ENCODE assay signal across 29 mouse cellular contexts in the genomic region with DNA sequence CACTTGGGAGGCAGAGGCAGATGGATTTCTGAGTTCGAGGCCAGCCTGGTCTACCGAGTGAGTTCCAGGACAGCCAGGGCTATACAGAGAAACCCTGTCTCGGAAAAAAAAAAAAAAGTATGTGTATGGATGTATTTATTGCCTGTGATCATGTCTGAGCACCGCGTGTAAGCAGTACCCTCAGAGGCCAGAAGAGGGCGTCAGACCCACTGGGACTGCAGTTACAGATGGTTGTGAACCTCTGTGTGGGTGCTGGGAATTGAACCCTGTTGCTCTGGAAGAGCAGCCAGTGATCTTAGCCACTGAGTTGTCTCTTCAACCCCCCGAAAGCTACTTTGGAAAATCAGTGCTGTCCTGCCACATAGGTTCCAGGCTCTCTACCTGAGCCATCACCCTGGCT. TPM values are rescaled to one million over a fixed set of nuclear protein-coding genes. Genes with fewer than 3 reads are reported as not detected.
DNase-seq lines count a peak whose midpoint lies in the region; ATAC-seq and TF ChIP-seq lines count a peak whose summit lies in the region.
"Had no signal": no experiment of that assay in that cellular context is flagged by ENCODE, and none has a peak within 500 bp of the region (broad histone marks: within the 10 kb centered on the region; RNA-seq: fewer than 3 reads in every experiment).

No protein-coding gene starts in this region.

- H3K4me3 ChIP-seq in heart, adult 2 months: no peak overlapping the region
- no peak overlapping the region for H3K4me3 ChIP-seq in layer of hippocampus, adult 2 months
- H3K4me3 ChIP-seq in lung, postnatal 0 days (ENCODE audit: low read depth, low read length): no peak overlapping the region
- no peak overlapping the region for H3K4me3 ChIP-seq in lung, adult 2 months (replicated peaks; ENCODE audit: extremely low read depth, low read depth, low read length)
- no peak overlapping the region for H3K4me3 ChIP-seq in MEL (ENCODE audit: control insufficient read depth in 1 of 2, insufficient read depth in 1 of 2, low read depth in 2 of 2, low read length in 2 of 2)
- H3K4me3 ChIP-seq in forebrain, embryonic 11.5 days (ENCODE audit: low read depth, low read length): no peak overlapping the region
- H3K4me3 ChIP-seq: erythroblast, embryonic 14.5 days; forebrain, embryonic 12.5 days; heart, embryonic 12.5 days; hindbrain, embryonic 13.5 days; limb, embryonic 13.5 days; midbrain, embryonic 10.5 days; midbrain, embryonic 15.5 days; myocyte; neural tube, embryonic 13.5 days had no signal

- H3K4me1 ChIP-seq in heart, adult 2 months (ENCODE audit: control insufficient read depth, insufficient read depth, low read length): peaks cover 14% of the 10 kb centered on the region
- peaks cover 23% of the 10 kb centered on the region for H3K4me1 ChIP-seq in lung, postnatal 0 days (ENCODE audit: insufficient read depth, low read depth, low read length)
- peaks cover 31% of the 10 kb centered on the region for H3K4me1 ChIP-seq in lung, adult 2 months (ENCODE audit: control insufficient read depth, insufficient read depth, low read length)
- peaks cover 15 to 34% of the 10 kb centered on the region in 2 experiments for H3K4me1 ChIP-seq in MEL (ENCODE audit: control insufficient read depth in 1 of 2, insufficient read depth in 2 of 2, low read length in 2 of 2)
- H3K4me1 ChIP-seq in forebrain, embryonic 11.5 days (replicated peaks; ENCODE audit: control insufficient read depth, insufficient read depth, low read length): 0 out of 2 replicates have a peak, but pooled peaks cover 2% of the 10 kb centered on the region
- H3K4me1 ChIP-seq: midbrain, embryonic 15.5 days had no signal

- no peaks in the 10 kb centered on the region for H3K36me3 ChIP-seq in heart, adult 2 months (ENCODE audit: control insufficient read depth, insufficient read depth, low read length)
- H3K36me3 ChIP-seq in lung, postnatal 0 days (ENCODE audit: insufficient read depth, low read length): no peaks in the 10 kb centered on the region
- peaks cover 0 to 24% of the 10 kb centered on the region in 2 experiments; a peak in 2 of 4 replicates for H3K36me3 ChIP-seq in MEL (ENCODE audit: control insufficient read depth in 1 of 2, insufficient read depth in 2 of 2, low read length in 2 of 2)
- no peaks in the 10 kb centered on the region for H3K36me3 ChIP-seq in forebrain, embryonic 11.5 days (ENCODE audit: control insufficient read depth, insufficient read depth, low read length)
- H3K36me3 ChIP-seq: forebrain, embryonic 12.5 days; heart, embryonic 12.5 days; hindbrain, embryonic 13.5 days; limb, embryonic 13.5 days; midbrain, embryonic 10.5 days; midbrain, embryonic 15.5 days; neural tube, embryonic 13.5 days had no signal

- ATAC-seq in lung, postnatal 0 days: no peak
- ATAC-seq in forebrain, embryonic 11.5 days (replicated peaks; ENCODE audit: low FRiP score): no peak
- ATAC-seq: activated CD4-positive, CD25-positive, alpha-beta regulatory T cell, adult 4 months; forebrain, postnatal 0 days; inflammation-experienced regulatory T-cells, adult 6 months; midbrain, embryonic 15.5 days had no signal

- no peak for TF ChIP-seq EP300 in heart, adult 2 months (IDR thresholded peaks at IDR 0.05; ENCODE audit: insufficient read depth, low read depth, low read length)
- TF ChIP-seq EP300 in lung, postnatal 0 days (IDR thresholded peaks at IDR 0.05): no peak
- no peak for TF ChIP-seq EP300 in MEL (IDR thresholded peaks at IDR 0.05; ENCODE audit: low read depth in 1 of 2, low read length in 2 of 2)

- no peaks in the 10 kb centered on the region for H3K27me3 ChIP-seq in heart, adult 2 months (ENCODE audit: control insufficient read depth, insufficient read depth, low read length)
- H3K27me3 ChIP-seq in lung, postnatal 0 days (replicated peaks; ENCODE audit: insufficient read depth, low read length): no peaks in the 10 kb centered on the region
- no peaks in the 10 kb centered on the region for H3K27me3 ChIP-seq in MEL (ENCODE audit: control insufficient read depth in 1 of 2, insufficient read depth in 2 of 2, low read length in 2 of 2)
- H3K27me3 ChIP-seq in forebrain, embryonic 11.5 days (ENCODE audit: control insufficient read depth, insufficient read depth, low read length): no peaks in the 10 kb centered on the region
- H3K27me3 ChIP-seq: heart, embryonic 12.5 days; hindbrain, embryonic 13.5 days; limb, embryonic 13.5 days; midbrain, embryonic 15.5 days; neural tube, embryonic 13.5 days had no signal

- H3K9ac ChIP-seq in heart, adult 2 months (ENCODE audit: low read depth, low read length): no peak overlapping the region
- no peak overlapping the region for H3K9ac ChIP-seq in lung, postnatal 0 days (replicated peaks; ENCODE audit: low read depth)
- H3K9ac ChIP-seq in MEL (ENCODE audit: control insufficient read depth, low read depth, low read length, poor library complexity, severe bottlenecking): no peak overlapping the region
- no peak overlapping the region for H3K9ac ChIP-seq in forebrain, embryonic 11.5 days (ENCODE audit: low read length)
- H3K9ac ChIP-seq: forebrain, embryonic 12.5 days; forebrain, postnatal 0 days; heart, embryonic 12.5 days; hindbrain, embryonic 13.5 days; limb, embryonic 13.5 days; midbrain, embryonic 15.5 days; neural tube, embryonic 13.5 days had no signal

- no peak overlapping the region for H3K27ac ChIP-seq in heart, adult 2 months
- H3K27ac ChIP-seq in layer of hippocampus, adult 2 months: no peak overlapping the region
- H3K27ac ChIP-seq in lung, postnatal 0 days (ENCODE audit: low read length): no peak overlapping the region
- H3K27ac ChIP-seq in MEL (ENCODE audit: control insufficient read depth, low read depth, low read length): no peak overlapping the region
- H3K27ac ChIP-seq in forebrain, embryonic 11.5 days (ENCODE audit: low read depth, low read length): no peak overlapping the region
- H3K27ac ChIP-seq: forebrain, embryonic 12.5 days; hindbrain, embryonic 13.5 days; limb, embryonic 13.5 days; midbrain, embryonic 10.5 days; midbrain, embryonic 15.5 days; neural tube, embryonic 13.5 days had no signal

- no peak overlapping the region for H3K4me2 ChIP-seq in lung, postnatal 0 days (replicated peaks; ENCODE audit: low read depth, low read length)
- no peak overlapping the region for H3K4me2 ChIP-seq in forebrain, embryonic 11.5 days (ENCODE audit: low read depth, low read length, severe bottlenecking)
- H3K4me2 ChIP-seq: forebrain, embryonic 12.5 days; heart, embryonic 12.5 days; hindbrain, embryonic 13.5 days; limb, embryonic 13.5 days; midbrain, embryonic 15.5 days; neural tube, embryonic 13.5 days had no signal

- H3K9me3 ChIP-seq in lung, postnatal 0 days (ENCODE audit: low read length): no peaks in the 10 kb centered on the region
- no peaks in the 10 kb centered on the region for H3K9me3 ChIP-seq in MEL (replicated peaks; ENCODE audit: insufficient read depth, low read length)
- H3K9me3 ChIP-seq in forebrain, embryonic 11.5 days (ENCODE audit: control insufficient read depth, low read length): no peaks in the 10 kb centered on the region
- H3K9me3 ChIP-seq: forebrain, embryonic 12.5 days; heart, embryonic 12.5 days; hindbrain, embryonic 13.5 days; limb, embryonic 13.5 days; midbrain, embryonic 10.5 days; midbrain, embryonic 15.5 days; neural tube, embryonic 13.5 days had no signal

- intact Hi-C loops in heart, adult 2 months (cut with DNase I): no loop called here

- no peak for DNase-seq in heart, adult 2 months
- no peak for DNase-seq in heart, adult 9 months (ENCODE audit: low spot score in 2 of 2)
- DNase-seq in layer of hippocampus, adult 2 months (ENCODE audit: low spot score in 2 of 2): no peak
- DNase-seq in layer of hippocampus, adult 9-11 months: no peak
- no peak for DNase-seq in lung, postnatal 0 days (ENCODE audit: low spot score)
- no peak for DNase-seq in lung, adult 2 months
- DNase-seq in MEL (ENCODE audit: low read depth, low spot score): no peak
- no peak for DNase-seq in forebrain, embryonic 11.5 days (ENCODE audit: low spot score)
- DNase-seq: adrenal gland, adult 2 months; adrenal gland, postnatal 36 days; cerebellum, adult 2 months; cerebellum, postnatal 14 days; forebrain, postnatal 0 days; gastrocnemius, postnatal 14 days; heart, postnatal 4 days; kidney, adult 9 months; kidney, postnatal 25 days; thymus, postnatal 25 days had no signal

- peak; percentile 41 for TF ChIP-seq CTCF in heart, adult 2 months (IDR thresholded peaks at IDR 0.05)
- peak; percentile 46 for TF ChIP-seq CTCF in layer of hippocampus, adult 2 months (conservative IDR thresholded peaks at IDR 0.05)
- TF ChIP-seq CTCF in lung, postnatal 0 days (IDR thresholded peaks at IDR 0.05): peak; percentile 32; the same call in 1 of the 2 replicates
- TF ChIP-seq CTCF in lung, adult 2 months (IDR thresholded peaks at IDR 0.05; ENCODE audit: insufficient read depth, low read length): no peak
- TF ChIP-seq CTCF in MEL (IDR thresholded peaks at IDR 0.05 in 2 of 3, conservative IDR thresholded peaks at IDR 0.05 in 1 of 3; ENCODE audit: control insufficient read depth in 1 of 3, insufficient read depth in 1 of 3, low read depth in 2 of 3, low read length in 3 of 3, poor library complexity in 1 of 3, severe bottlenecking in 1 of 3): peak; percentile 29 to 46 (median 45)

- no peak for TF ChIP-seq POLR2A in heart, adult 2 months (IDR thresholded peaks at IDR 0.05; ENCODE audit: insufficient read depth, low read depth, low read length)
- TF ChIP-seq POLR2A in lung, adult 2 months (IDR thresholded peaks at IDR 0.05; ENCODE audit: borderline replicate concordance, extremely low read depth, low read depth, low read length): no peak
- TF ChIP-seq POLR2A in MEL (IDR thresholded peaks at IDR 0.05; ENCODE audit: control insufficient read depth in 1 of 2, insufficient read depth in 1 of 2, low read depth in 1 of 2, low read length in 2 of 2, poor library complexity in 1 of 2): no peak

- WGBS in heart, adult 2 months: 87% methylated on average over 7 of the region's 7 CpGs
- WGBS in lung, postnatal 0 days: 84% methylated on average over 7 of the region's 7 CpGs
- 91% methylated on average over 7 of the region's 7 CpGs for WGBS in lung, adult 2 months
- WGBS in forebrain, embryonic 11.5 days: 89% methylated on average over 7 of the region's 7 CpGs

- H3K79me2 ChIP-seq in heart, adult 2 months (replicated peaks; ENCODE audit: control insufficient read depth, insufficient read depth, low read length): no peaks in the 10 kb centered on the region
- H3K79me2 ChIP-seq in MEL (ENCODE audit: control insufficient read depth, insufficient read depth, low read length, poor library complexity): no peaks in the 10 kb centered on the region

- peak; percentile 4; the same call in 1 of the 2 replicates for TF ChIP-seq RAD21 in MEL (IDR thresholded peaks at IDR 0.05; ENCODE audit: low read depth, low read length)

RNA-seq across cellular contexts. Expression of a gene that starts 11.3 kb away (rescaled TPM):
- total RNA-seq in heart, adult 2 months (2021): 100 to 1,000 TPM; 248 to 249 TPM
- polyA plus RNA-seq in heart, adult 2 months (2012; rRNA removed): 148 and 227 TPM in 2 replicates
- total RNA-seq in layer of hippocampus, adult 2 months (2021): 10 to 100 TPM; 31.2 to 34.2 TPM
- 205 and 211 TPM in 2 replicates for polyA plus RNA-seq in lung, postnatal 0 days (2015; fragmentation: Nextera tagmentation; extraction: Ambion mirVana)
- polyA plus RNA-seq in lung, adult 2 months (2012; rRNA removed): 190 and 227 TPM in 2 replicates
- total RNA-seq in MEL (2012; rRNA removed): 32.9 and 51.1 TPM in 2 replicates
- 100 to 1,000 TPM in 1 of 2 experiments, 10 to 100 TPM in 1; 83.8 to 274 TPM for polyA plus RNA-seq in MEL (2012; ENCODE audit: insufficient read depth in 1 of 2, insufficient read length in 2 of 2, low read depth in 1 of 2, low replicate concordance in 2 of 2, missing spikeins in 1 of 2)
- polyA plus RNA-seq in forebrain, embryonic 11.5 days (2014; fragmentation: Nextera tagmentation; extraction: Ambion mirVana): 194 and 195 TPM in 2 replicates
